Mouse (Mus musculus) lung, postnatal 4 days (tissue): Measurements from ENCODE around the gene Nav2.

Experiments used
- DNase-seq, 2 experiments: peaks; one replicate each; pipeline ENCODE4 v3.0.0; 2021

Gene Nav2

DNA sequence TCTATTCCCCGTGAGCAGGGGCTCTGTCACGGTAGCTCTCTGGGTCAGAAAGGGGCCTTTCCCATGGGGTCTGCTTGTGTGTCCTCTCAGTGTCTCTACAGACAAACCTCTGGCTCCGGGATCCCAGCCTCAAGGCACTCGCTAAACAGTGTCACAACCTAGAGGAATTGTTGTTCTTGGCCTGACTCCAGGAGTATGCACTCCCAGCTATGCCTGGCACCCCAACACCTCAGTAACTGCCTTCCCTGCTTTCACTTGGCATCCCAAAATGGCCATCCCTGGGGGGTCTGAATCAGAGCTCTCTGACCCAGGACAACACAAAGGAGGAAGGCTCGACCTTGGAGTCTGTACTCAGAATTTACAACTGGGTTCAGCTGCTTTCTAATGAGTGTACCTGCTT lies 317.2 kb downstream of the Nav2 start:
- no peak for DNase-seq

DNA sequence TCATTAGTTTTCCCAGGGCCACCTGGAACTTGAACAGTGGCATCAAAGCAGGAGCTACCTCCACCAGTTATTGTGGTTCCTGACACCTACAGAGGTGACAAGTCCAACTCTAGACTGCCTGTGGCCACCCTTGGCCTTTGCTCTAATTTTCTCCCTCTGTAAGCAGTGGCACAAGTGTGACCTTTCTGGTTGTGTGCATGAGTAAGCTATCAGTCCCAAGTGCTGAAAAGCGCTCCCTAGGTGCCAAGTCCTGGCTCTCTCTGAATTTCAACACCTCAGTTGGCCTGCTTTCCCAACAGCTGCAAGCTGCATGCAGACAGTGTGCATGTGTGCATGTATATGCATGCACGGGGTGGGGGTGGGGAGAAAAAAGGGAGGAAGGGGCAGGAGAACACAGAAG lies 324.5 kb downstream of the Nav2 start:
- DNase-seq: no peak

DNA sequence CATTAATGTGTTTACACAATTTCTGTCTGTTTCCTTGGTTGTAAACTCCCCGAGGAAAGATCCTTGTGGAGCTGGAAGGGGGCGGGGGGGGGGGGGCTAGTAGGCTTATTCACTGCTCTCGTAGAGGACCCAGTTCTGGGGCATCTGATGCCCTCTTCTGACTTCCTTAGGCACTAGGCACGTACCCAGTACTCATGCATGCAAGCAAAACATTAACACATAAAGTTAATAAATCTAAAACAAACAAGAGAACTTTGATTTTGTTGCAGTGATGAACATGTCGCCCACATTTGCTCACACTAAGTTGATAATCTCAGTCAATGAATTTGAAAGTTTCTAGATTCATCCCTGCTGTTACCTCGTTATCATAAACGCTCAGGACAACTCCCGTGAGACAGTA lies 325.8 kb downstream of the Nav2 start:
- no peak for DNase-seq

DNA sequence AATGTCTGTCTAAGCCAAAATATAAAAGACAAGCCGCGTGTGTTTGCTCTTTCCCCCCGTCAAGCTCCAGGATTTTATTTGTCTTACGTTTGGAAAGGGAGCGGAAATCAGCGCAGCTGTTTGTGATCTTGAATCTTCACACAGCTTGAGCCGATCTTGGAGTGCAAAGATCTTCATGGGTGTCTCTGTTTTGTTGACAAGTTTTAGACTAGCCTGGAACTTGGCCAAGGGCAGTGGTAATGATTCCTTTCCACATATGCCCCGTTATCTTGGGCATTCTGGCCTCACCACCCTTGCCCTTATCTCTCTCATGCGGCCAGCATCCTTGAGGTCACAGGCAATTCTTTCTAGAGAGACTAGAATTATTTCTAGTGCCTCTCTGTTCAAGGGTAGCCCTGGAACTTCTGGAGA lies 326.8 kb downstream of the Nav2 start:
- no peak for DNase-seq

DNA sequence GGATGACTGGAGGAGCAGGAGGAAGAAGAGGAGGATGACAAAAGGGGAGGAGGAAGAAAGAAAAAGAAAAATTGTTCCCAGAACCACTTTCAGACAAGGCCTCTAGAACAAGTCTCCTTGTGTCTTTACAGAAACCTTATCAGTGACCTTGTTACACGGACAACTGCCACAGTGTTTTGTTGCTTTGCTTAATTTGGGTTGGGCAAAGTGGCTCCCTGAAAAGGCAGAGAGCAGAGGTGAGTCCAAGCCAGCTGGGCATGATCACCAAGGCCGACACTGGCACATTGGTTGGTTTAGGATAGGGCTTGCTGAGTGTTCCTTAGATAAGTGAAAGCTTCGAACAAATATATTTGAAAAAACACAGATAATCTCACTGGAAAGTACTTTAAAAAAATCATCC lies 327.3 kb downstream of the Nav2 start:
- DNase-seq: no peak

DNA sequence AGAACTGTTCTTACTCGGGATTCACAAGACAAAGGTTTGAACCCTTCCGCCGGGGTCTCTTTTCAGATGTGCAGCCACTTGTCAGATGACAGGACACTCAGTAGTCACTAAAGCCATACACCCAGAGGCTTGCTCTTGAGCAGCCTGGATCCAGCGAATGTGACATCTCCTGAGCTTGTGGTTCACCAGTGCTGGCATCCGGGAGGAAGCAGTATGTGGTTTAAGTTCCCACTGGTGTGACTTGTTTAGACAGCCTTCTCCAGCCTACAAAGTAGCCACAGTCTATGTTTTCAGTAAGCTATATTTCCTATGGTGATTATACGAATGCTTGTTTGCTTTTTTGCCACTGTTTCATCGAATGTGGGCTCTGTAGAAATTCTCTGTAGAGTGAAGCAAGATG lies 331.9 kb downstream of the Nav2 start:
- DNase-seq: no peak

DNA sequence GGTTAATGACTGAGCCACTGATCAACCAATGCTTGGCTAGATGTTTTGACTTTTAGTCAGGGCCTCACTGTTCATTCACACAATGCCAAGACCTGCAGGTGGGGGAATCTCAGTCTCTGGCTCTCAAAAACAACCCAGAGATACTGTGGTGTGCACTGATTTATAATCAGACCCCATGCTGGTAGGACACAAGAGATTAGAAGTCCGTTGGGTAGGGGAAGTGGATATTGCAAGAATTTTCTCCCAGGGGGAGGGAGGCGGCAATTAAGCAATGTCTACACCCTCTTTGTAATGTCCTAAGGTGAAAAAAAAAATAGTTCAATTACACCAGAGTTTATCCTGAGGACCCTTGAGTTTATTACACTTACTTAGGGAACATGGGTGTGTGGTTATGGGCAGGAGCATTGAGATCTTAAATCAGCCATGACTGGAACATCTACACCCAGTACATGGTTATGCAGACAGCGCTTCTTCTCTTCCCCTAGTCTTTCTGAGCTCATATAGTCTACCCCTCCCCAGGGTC lies 332.8 kb downstream of the Nav2 start:
- DNase-seq: no peak

DNA sequence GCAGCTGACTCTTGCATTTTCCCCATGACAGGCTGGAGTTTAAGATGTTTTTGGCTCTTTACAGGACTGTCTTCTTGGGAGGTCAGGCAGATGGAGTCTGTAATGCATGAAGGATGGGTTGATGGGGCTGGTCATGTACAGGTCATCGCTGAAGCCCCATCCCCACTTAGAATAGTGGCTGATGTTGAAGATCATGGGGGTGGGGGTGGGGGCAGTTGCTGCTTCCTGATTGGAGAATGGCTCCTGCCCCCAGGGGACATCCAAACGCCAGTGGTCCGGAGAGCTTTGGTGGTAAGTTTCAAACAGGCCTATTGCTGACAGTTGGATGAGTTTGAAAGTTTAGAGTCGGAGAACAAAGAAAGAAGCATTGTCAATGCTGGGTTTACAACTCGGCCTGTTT lies 333.7 kb downstream of the Nav2 start:
- DNase-seq: no peak

DNA sequence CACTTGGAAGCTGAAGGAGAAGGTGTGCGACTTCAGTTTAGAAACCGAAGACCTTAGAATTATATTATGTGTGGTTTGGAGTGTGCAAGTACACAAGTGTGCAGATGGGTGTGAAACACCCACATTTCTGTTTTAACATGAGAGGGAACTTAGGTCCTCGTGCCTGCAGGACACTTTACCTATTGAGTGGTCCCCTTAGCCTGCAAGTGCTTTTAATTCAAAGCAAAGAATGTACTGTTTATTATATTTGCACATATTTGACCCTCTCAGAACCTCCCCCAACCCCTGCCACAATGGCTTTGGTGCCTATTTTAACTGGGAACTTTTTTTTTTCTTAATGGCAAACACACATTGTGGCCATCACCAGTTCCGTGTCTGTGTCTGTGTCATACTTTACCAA lies 334.6 kb downstream of the Nav2 start:
- no peak for DNase-seq

DNA sequence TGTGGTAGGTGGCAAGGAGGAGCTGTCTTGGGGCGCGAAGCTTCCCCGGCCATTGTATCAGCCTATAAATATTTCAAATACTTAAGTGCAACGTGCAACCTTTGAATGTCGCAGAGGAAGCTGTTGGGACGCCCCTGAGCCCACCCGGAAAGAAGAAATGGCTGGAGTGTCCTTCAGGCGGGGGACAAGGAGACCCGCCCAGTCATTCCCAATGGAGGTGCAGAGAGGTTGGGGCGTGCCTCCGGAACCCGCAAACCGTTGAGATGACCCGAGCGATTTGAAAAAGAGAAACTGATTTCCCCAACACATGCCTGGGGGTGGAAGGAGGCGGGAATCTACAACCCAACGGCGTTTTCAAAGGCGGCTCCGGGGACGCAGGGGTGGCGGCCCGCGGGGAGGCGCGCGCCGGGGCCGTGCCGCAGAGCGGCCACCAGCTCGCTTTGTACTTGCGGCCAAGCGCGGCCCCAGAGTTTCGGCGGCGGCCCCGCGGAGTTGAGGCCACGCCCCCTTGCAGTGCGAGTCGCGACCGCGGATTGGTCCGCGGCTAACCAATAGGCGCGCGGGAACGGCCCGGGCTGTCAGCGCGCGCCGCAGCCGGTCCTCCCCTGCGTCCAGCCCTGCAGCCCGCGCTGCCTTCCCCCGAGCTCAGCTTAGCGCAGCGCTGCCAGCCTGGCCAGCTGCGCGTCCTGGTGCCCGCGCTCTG lies 337.2 kb downstream of the Nav2 start:
- peak; percentile 94 to 97 for DNase-seq

DNA sequence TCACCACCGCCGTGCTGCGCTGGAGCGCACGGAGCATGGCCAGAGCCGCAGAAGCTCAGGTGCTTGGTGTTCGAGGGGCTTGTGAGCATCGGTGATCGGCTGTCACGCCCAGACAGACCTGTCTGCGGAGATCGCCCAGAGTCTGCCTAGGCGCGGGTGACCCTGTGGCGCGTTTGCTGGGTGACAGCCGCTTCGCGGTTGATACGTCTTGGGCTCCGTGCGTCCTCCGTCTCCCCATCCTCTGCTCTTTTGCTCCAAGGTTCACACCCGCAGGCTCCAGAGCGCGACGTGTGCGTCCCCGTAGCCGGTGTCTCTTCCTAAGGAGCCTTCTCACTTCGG lies 337.7 kb downstream of the Nav2 start:
- no peak for DNase-seq

DNA sequence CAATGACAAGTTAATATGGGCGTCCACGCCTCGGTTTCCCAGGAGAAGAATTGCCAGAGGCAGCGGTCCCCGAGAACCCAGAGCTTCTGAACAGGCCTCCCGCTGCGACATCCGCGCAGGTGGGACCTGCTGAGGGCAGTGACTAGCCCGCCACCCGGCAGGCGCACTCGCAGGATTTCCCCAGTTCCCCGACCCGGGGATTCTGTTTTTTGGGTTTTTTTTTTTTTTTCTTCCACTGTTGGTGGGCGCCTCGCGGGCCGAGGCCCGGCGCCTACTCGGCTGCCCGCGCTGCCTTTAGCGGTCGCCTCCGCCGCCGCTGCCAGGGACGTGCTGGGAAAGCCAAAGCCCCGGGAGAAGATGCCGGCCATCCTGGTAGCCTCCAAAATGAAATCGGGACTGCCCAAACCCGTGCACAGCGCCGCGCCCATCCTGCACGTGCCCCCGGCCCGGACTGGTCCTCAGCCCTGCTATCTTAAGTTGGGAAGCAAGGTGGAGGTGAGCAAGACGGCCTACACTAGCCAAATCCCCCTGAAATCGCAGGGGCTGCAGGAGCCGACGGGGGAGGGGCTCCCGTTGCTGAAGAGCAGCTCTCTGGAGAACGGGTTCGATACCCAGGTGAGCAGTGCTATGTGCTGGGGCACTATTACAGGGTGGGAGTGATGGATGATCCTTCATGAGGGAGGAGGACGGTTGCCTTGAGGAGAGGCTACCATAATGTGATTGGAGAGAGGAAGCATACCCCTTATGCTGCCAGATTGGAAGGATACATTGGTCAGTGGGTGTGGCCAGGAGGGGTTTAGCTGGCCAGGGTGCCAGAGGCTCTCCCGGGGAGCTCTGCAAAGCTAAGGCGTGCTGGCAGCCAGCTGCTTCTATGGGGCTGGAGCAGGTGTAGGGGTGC lies 338.3 kb downstream of the Nav2 start:
- peak; percentile 14 to 36 for DNase-seq

DNA sequence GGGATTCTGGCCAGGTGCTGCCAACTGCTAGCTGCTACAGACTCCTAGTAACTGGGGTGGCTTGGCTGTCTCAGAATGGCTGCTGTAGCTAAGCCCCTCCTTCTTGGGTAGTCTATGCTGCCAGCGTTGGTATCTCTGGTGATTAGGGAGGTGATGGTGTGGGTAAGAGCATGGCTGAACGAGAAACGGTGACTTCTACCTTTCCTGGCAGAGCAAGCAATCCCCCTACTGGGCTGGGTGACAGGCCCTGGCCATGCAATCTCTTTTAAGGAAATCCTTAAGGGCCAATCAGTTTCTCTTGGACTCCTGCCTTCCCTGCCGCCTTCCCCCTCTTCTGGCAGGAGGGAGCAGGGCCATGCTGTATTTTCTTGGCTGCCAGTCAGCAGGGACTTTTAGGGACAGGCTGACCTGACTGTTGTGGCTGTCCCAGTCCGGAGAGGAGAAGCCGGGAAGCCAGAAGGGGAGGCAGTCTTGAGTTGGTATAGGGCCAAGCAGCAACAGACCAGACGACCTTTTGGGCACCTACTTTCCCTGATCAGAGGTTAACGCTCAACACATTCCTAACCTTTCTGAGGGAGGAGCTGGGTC lies 339.3 kb downstream of the Nav2 start:
- peak; percentile 70 to 82 for DNase-seq

DNA sequence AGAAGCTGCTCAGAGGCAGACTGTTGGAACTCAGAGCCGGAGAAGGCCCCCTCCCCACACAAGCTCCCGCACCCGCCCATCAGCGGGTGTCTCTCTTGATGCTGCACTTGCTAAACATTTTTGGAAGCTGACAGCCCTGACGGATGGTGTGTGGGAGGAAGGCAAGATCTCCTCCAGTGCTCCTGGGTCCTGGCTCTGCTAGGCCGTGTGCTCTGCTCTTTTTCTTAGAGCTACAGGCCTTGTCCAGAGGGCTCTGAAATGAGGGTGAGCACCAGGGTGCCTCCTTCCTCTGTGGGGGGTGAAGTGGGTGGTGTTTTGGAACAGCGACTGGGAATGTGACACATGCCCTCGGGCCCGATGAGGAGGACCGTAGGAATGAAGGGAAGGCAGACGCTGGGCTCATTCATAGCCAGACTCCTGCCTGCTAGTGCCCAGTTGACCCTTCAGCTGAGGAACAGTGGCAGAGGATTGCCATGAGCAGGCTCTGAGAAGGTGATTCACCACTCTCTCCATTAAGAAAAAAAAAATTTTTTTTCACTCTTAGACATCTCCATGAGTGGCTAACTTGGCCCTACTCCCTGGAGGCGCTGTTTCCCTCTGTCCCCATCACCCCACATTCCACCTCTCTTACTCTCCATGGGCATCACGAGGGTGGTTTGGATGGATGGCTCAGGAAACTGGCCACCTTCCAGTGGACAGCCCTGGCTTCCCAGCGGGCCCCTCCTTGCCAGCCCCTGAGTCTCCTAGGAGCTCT lies 340.0 kb downstream of the Nav2 start:
- DNase-seq: peak; percentile 19 to 46

DNA sequence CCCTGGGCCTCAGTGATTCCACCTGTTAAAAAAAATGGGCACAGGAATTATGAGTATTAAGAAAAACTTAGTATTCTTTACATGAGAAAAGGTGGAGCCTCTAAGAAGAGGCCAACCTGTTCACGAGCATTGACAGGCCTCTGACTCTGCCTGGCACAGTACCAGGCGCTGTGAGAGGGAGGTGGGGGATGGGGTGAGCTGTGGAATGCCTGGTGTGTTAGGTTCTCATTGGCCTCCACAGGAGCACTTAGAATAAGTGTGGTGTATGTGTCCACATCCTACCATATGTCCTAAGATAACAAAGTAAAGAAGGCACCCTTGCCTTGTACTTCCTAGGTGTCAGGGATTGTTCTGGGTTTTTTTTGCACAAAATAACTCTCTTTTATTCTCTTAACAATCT lies 340.9 kb downstream of the Nav2 start:
- DNase-seq: no peak

DNA sequence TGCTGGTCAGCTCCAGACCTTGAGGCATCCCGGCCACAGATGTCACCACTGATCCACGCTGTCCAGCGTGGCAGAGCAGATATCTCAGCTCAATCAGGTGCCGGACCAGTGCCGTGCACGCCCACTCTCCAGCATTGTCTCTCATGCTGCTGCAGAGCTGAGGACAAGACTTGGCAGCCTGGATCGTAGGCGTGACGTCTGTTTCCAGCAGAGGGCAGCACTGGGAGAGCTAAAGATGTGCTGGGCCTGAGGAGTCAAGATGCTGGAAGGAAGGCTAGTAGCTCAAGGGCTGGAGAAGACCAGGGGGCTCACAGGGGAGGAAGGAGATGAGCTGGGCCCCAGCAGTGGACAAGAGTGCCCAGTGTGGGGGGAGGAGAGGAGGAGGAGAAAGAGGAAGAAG lies 341.5 kb downstream of the Nav2 start:
- peak; percentile 79 to 88 for DNase-seq

DNA sequence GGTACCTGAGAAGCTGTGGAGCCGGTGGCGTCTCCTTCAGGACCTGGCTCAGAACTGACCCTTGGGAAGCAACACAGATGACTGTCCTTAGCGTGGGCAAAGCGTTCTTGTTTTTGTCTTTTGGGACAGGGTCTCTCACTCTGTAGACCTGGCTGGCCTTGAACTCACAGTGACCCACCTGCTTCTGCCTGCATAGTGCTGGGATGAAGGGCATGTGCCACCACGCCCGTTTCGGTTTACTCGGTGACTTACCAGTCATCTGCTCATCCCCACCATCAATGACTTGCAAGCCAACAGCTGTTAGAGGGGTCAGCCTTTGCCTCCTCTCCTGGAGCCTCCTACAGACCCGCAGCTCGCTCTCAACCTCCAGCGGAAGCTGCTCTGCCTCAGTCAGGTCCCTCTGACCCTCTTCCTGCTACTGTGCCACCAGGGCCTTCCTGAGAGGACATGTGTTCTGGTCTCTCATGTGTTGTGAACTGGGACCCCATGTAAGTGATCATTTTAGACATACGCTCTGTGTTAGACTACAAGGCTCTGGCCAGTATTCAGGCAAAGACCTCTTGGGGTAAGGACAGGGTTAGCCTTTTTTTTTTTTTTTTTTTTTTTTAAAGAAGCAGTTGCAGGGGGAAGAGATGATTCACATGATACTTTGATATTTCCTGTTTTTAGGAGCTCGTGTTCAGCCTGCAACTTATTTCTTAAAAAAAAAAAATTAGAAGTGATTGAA lies 342.2 kb downstream of the Nav2 start:
- DNase-seq: no peak

DNA sequence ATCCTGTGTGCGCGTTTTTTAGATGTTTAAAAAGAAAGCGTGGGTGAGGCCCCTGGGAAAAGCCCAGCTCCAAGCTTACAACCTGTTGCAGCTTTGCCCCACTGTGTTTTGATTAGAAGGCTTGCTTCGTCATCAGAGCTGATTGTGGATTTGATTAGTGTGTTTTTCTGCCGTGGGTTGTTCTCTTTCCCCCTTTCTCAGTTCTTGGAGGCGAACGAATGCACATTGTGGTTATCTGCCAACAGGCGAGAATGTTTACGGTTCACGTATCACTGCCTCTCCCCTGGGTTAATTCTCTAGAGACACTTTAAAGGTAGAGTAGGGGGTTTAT lies 342.8 kb downstream of the Nav2 start:
- no peak for DNase-seq

DNA sequence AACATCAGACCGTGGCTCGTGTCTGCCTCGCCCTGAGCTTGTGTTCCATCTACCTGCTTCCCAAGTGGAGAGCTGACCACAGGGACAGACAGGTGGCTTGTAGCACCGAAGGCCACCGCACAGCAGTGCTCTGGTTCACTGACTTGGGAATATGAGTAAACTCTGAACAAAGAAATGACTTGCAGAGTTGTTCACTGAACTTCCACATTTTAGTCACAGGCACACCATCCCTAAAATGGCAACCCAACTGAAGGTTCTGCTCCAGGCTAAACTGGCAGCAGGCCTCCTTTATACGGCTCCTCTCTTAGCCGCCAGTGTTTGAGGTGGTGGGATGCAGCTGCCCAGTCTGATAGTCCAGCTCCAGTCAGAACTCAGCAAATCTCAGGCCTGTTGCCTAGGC lies 343.9 kb downstream of the Nav2 start:
- no peak for DNase-seq

DNA sequence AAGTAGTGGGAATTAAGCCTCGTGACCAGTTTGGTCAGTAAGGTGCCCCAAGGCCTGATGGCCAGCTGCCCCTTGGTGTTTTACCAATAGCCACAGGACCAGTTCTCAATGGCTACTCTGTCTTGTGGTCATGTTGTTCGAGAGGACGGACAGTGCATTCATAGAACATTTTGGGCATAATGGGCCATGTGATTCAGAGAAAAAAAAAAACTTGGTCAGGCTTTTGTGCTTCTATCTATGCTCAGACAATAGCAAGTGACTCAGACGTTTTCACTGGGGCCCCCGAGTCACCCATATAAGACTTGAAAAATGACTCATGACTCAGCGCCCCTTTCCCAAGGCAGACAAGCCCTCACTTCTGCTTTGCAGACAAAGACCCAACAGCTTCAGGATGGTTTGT lies 344.4 kb downstream of the Nav2 start:
- no peak for DNase-seq

DNA sequence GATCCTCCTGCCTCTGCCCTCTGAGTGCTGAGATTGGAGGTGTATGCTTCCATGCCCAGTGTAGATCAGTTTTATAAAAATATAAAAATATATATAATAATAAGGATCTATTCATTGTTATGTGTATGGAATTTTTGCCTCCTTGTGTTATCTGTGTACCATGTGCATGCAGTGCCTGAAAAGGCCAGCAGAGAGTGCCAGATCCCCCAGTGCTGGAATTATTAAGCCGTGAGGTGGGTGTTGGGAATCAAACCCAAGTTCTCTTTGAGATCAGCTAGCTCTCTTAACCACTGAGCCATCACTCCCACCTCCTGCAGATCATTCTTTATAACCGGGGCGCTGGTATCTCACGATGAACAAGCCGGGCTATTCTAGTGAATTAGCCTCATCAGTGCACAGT lies 346.5 kb downstream of the Nav2 start:
- DNase-seq: no peak

DNA sequence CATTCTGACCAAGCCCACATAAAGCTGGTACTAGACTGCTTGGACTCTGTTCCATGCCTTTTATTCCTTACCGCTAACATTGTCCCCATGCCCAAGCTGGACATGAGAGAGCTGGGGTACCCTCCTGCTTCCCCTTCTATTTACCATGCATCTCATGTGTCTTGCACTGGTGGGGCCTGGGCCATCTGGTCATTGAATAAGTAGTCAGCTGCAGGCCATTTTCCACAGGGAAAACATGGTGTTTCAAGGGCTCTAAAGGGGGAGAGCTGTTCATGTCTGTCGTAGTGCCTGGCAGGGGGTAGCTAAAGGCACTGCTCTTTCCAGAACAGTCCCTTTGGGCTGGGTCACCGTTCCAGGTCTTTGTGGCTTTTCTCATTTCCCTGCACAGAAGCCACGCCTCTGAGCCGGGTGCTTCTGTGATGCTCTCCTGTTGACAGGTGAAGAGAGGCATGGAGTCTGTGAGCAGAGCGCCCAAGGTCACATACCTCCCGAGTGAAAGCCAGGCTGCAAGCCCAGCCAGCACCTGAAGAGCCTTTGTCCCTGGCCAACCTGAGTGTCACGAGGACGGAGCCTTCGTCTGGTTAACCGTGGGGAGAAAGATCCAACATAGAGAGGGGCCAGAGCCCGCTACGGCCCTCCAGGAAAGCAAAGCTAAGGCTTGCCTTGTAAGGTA lies 348.9 kb downstream of the Nav2 start:
- no peak for DNase-seq
